Mouse (Mus musculus) MEL (cell line): Measurements from ENCODE around the gene Sec24c. TPM values are rescaled to one million over a fixed set of nuclear protein-coding genes. Genes with fewer than 3 reads are reported as not detected.
A peak's percentile ranks its signal among the peaks of the same experiment; 100 is the strongest.

Source experiments
- DNase-seq: peaks from one replicate; pipeline ENCODE4 v3.0.0; 2011; ENCODE audit warnings: low read depth, low spot score
- H3K27ac ChIP-seq: 2 replicates; pipeline ENCODE4 v1.5.1; 2012; ENCODE audit warnings: low read depth, mild to moderate bottlenecking, control low read depth, low read length, moderate library complexity; ENCODE audit not compliant: control insufficient read depth
- H3K27me3 ChIP-seq, 2 experiments: fragments of 150-350 bp in 1 of 2; sonication (generic) in 1 of 2; 2 replicates each; pipeline ENCODE4 v1.6.1; 2012; ENCODE audit warnings: low read length in 2 of 2, mild to moderate bottlenecking in 2 of 2, improper control_type of control experiment in 1 of 2, moderate library complexity in 1 of 2; ENCODE audit not compliant: insufficient read depth in 2 of 2, control insufficient read depth in 1 of 2
- H3K36me3 ChIP-seq, 2 experiments: 2 replicates each; pipeline ENCODE4 v1.6.1; 2012 to 2014; ENCODE audit warnings: low read length in 2 of 2, improper control_type of control experiment in 1 of 2, inconsistent platforms in 1 of 2, mild to moderate bottlenecking in 1 of 2; ENCODE audit not compliant: insufficient read depth in 2 of 2, control insufficient read depth in 1 of 2
- H3K4me1 ChIP-seq, 2 experiments: fragments of 150-350 bp in 1 of 2; sonication (generic) in 1 of 2; 2 replicates each; pipeline ENCODE4 v1.6.1; 2012; ENCODE audit warnings: low read length in 2 of 2, improper control_type of control experiment in 1 of 2, mild to moderate bottlenecking in 1 of 2; ENCODE audit not compliant: insufficient read depth in 2 of 2, control insufficient read depth in 1 of 2
- H3K4me3 ChIP-seq, 2 experiments: fragments of 150-350 bp in 1 of 2; sonication (generic) in 1 of 2; 2 replicates each; pipeline ENCODE4 v1.5.1; 2012; ENCODE audit warnings: low read depth in 2 of 2, low read length in 2 of 2, mild to moderate bottlenecking in 2 of 2, moderate library complexity in 2 of 2, control low read depth in 1 of 2, improper control_type of control experiment in 1 of 2; ENCODE audit not compliant: control insufficient read depth in 1 of 2, insufficient read depth in 1 of 2
- H3K79me2 ChIP-seq: 2 replicates; pipeline ENCODE4 v1.6.1; 2012; ENCODE audit warnings: mild to moderate bottlenecking, low read length, moderate library complexity; ENCODE audit not compliant: control insufficient read depth, poor library complexity, insufficient read depth
- H3K9ac ChIP-seq: 2 replicates; pipeline ENCODE4 v1.6.1; 2012; ENCODE audit warnings: low read depth, mild to moderate bottlenecking, control low read depth, low read length, moderate library complexity; ENCODE audit not compliant: control insufficient read depth, poor library complexity, severe bottlenecking
- H3K9me3 ChIP-seq: fragments of 150-350 bp; sonication (generic); replicated peaks from 2 replicates; pipeline ENCODE4 v1.6.1; 2012; ENCODE audit warnings: mild to moderate bottlenecking, low read length, improper control_type of control experiment, moderate library complexity; ENCODE audit not compliant: insufficient read depth
- BHLHE40 ChIP-seq: IDR thresholded peaks from 2 replicates; pipeline ENCODE4 v1.6.1; 2012; ENCODE audit warnings: low read depth, mild to moderate bottlenecking, inconsistent platforms, low read length, improper control_type of control experiment, borderline replicate concordance
- CHD1 ChIP-seq: IDR thresholded peaks from 2 replicates; pipeline ENCODE4 v1.6.1; 2012; ENCODE audit warnings: low read depth, mild to moderate bottlenecking, inconsistent platforms, low read length, improper control_type of control experiment
- CHD2 ChIP-seq: IDR thresholded peaks from 2 replicates; pipeline ENCODE4 v1.6.1; 2011; ENCODE audit warnings: low read length, improper control_type of control experiment
- CTCF ChIP-seq, 3 experiments: IDR thresholded peaks in 2 of 3; conservative IDR thresholded peaks in 1 of 3; 2 replicates each; pipeline ENCODE4 v1.5.1; 2011 to 2012; ENCODE audit warnings: low read length in 3 of 3, low read depth in 2 of 3, mild to moderate bottlenecking in 2 of 3, improper control_type of control experiment in 1 of 3, inconsistent platforms in 1 of 3, mixed read lengths in 1 of 3, moderate library complexity in 1 of 3; ENCODE audit not compliant: control insufficient read depth in 1 of 3, insufficient read depth in 1 of 3, poor library complexity in 1 of 3, severe bottlenecking in 1 of 3
- E2F4 ChIP-seq: IDR thresholded peaks from 2 replicates; pipeline ENCODE4 v1.6.1; 2011; ENCODE audit warnings: low read depth, low read length, improper control_type of control experiment, borderline replicate concordance
- ELF1 ChIP-seq: IDR thresholded peaks from 2 replicates; pipeline ENCODE4 v1.6.1; 2014; ENCODE audit warnings: low read depth, mild to moderate bottlenecking, inconsistent platforms, low read length, improper control_type of control experiment, moderate library complexity
- EP300 ChIP-seq, 2 experiments: IDR thresholded peaks; 2 replicates each; pipeline ENCODE4 v1.6.1; 2011; ENCODE audit warnings: improper control_type of control experiment in 2 of 2, low read length in 2 of 2, low read depth in 1 of 2, mild to moderate bottlenecking in 1 of 2
- ETS1 ChIP-seq: IDR thresholded peaks from 2 replicates; pipeline ENCODE4 v1.6.1; 2012; ENCODE audit warnings: low read depth, mild to moderate bottlenecking, inconsistent platforms, low read length, improper control_type of control experiment, moderate library complexity
- GABPA ChIP-seq: IDR thresholded peaks from 2 replicates; pipeline ENCODE4 v1.6.1; 2012; ENCODE audit warnings: low read depth, mild to moderate bottlenecking, inconsistent platforms, low read length, improper control_type of control experiment, moderate library complexity
- GATA1 ChIP-seq: IDR thresholded peaks from 2 replicates; pipeline ENCODE4 v1.6.1; 2011; ENCODE audit warnings: low read depth, low read length, improper control_type of control experiment
- JUND ChIP-seq: IDR thresholded peaks from 2 replicates; pipeline ENCODE4 v1.6.1; 2011; ENCODE audit warnings: low read depth, mild to moderate bottlenecking, improper control_type of control experiment, low read length
- KAT2A ChIP-seq: conservative IDR thresholded peaks from 2 replicates; pipeline ENCODE4 v1.6.1; 2012; ENCODE audit warnings: low read depth, low read length, improper control_type of control experiment, inconsistent platforms
- MAFK ChIP-seq: IDR thresholded peaks from 2 replicates; pipeline ENCODE4 v1.6.1; 2011; ENCODE audit warnings: low read depth, mild to moderate bottlenecking, low read length, improper control_type of control experiment, borderline replicate concordance
- MAX ChIP-seq: IDR thresholded peaks from 2 replicates; pipeline ENCODE4 v1.6.1; 2011; ENCODE audit warnings: low read length, improper control_type of control experiment
- MAZ ChIP-seq: IDR thresholded peaks from 2 replicates; pipeline ENCODE4 v1.6.1; 2012; ENCODE audit warnings: low read depth, mild to moderate bottlenecking, inconsistent platforms, low read length, improper control_type of control experiment
- MEF2A ChIP-seq: IDR thresholded peaks from 2 replicates; pipeline ENCODE4 v1.6.1; 2014; ENCODE audit warnings: low read depth, mild to moderate bottlenecking, inconsistent platforms, low read length, improper control_type of control experiment; ENCODE audit not compliant: poor library complexity, insufficient replicate concordance, severe bottlenecking; ENCODE audit errors: extremely low read depth
- MXI1 ChIP-seq: IDR thresholded peaks from 2 replicates; pipeline ENCODE4 v1.6.1; 2011; ENCODE audit warnings: mild to moderate bottlenecking, low read depth, low read length, improper control_type of control experiment
- MYB ChIP-seq: IDR thresholded peaks from 2 replicates; pipeline ENCODE4 v1.6.1; 2011; ENCODE audit warnings: mild to moderate bottlenecking, low read depth, low read length, improper control_type of control experiment
- MYC ChIP-seq: IDR thresholded peaks from 2 replicates; pipeline ENCODE4 v1.6.1; 2011; ENCODE audit warnings: low read depth, mild to moderate bottlenecking, low read length, improper control_type of control experiment, moderate library complexity
- NELFE ChIP-seq: IDR thresholded peaks from 2 replicates; pipeline ENCODE4 v1.6.1; 2011; ENCODE audit warnings: low read depth, low read length, improper control_type of control experiment
- NRF1 ChIP-seq: IDR thresholded peaks from 2 replicates; pipeline ENCODE4 v1.6.1; 2014; ENCODE audit warnings: low read depth, mild to moderate bottlenecking, inconsistent platforms, low read length, improper control_type of control experiment, moderate library complexity; ENCODE audit not compliant: poor library complexity, insufficient read depth, severe bottlenecking
- POLR2A ChIP-seq, 2 experiments: IDR thresholded peaks; 2 replicates each; pipeline ENCODE4 v1.6.1; 2011 to 2012; ENCODE audit warnings: low read length in 2 of 2, mild to moderate bottlenecking in 2 of 2, control low read depth in 1 of 2, improper control_type of control experiment in 1 of 2, low read depth in 1 of 2, moderate library complexity in 1 of 2; ENCODE audit not compliant: control insufficient read depth in 1 of 2, insufficient read depth in 1 of 2, poor library complexity in 1 of 2
- POLR2AphosphoS2 ChIP-seq: IDR thresholded peaks from 2 replicates; pipeline ENCODE4 v1.6.1; 2011; ENCODE audit warnings: low read length, improper control_type of control experiment
- POLR2AphosphoS5 ChIP-seq: IDR thresholded peaks from 2 replicates; pipeline ENCODE4 v1.6.1; 2012; ENCODE audit warnings: low read depth, borderline replicate concordance, mild to moderate bottlenecking, inconsistent platforms, low read length, moderate library complexity, mixed read lengths
- RAD21 ChIP-seq: IDR thresholded peaks from 2 replicates; pipeline ENCODE4 v1.6.1; 2011; ENCODE audit warnings: mild to moderate bottlenecking, low read depth, low read length, improper control_type of control experiment
- RCOR1 ChIP-seq: IDR thresholded peaks from 2 replicates; pipeline ENCODE4 v1.6.1; 2012; ENCODE audit warnings: low read depth, mild to moderate bottlenecking, inconsistent platforms, low read length, improper control_type of control experiment
- SIN3A ChIP-seq: IDR thresholded peaks from 2 replicates; pipeline ENCODE4 v1.6.1; 2012; ENCODE audit warnings: low read length, improper control_type of control experiment, inconsistent platforms
- TAL1 ChIP-seq: IDR thresholded peaks from 2 replicates; pipeline ENCODE4 v1.6.1; 2012; ENCODE audit warnings: mild to moderate bottlenecking, inconsistent platforms, low read length, moderate library complexity, mixed read lengths
- TBP ChIP-seq: IDR thresholded peaks from 2 replicates; pipeline ENCODE4 v1.8.0; 2011; ENCODE audit warnings: low read depth, low read length, improper control_type of control experiment
- TCF12 ChIP-seq: IDR thresholded peaks from 2 replicates; pipeline ENCODE4 v1.6.1; 2014; ENCODE audit warnings: low read depth, mild to moderate bottlenecking, inconsistent platforms, low read length, improper control_type of control experiment, moderate library complexity
- UBTF ChIP-seq: IDR thresholded peaks from 2 replicates; pipeline ENCODE4 v1.6.1; 2012; ENCODE audit warnings: low read depth, mild to moderate bottlenecking, inconsistent platforms, low read length, improper control_type of control experiment, moderate library complexity, borderline replicate concordance; ENCODE audit not compliant: insufficient read depth
- USF2 ChIP-seq, 2 experiments: IDR thresholded peaks; 2 replicates each; pipeline ENCODE4 v1.6.1; 2011 to 2012; ENCODE audit warnings: improper control_type of control experiment in 2 of 2, low read length in 2 of 2, borderline replicate concordance in 1 of 2, inconsistent platforms in 1 of 2, low read depth in 1 of 2, mild to moderate bottlenecking in 1 of 2; ENCODE audit not compliant: insufficient read depth in 1 of 2
- ZC3H11A ChIP-seq: IDR thresholded peaks from 2 replicates; pipeline ENCODE4 v1.6.1; 2012; ENCODE audit warnings: low read depth, mild to moderate bottlenecking, inconsistent platforms, low read length, improper control_type of control experiment
- ZKSCAN1 ChIP-seq: IDR thresholded peaks from 2 replicates; pipeline ENCODE4 v1.6.1; 2012; ENCODE audit warnings: low read depth, mild to moderate bottlenecking, inconsistent platforms, low read length, improper control_type of control experiment, moderate library complexity
- ZNF384 ChIP-seq: IDR thresholded peaks from 2 replicates; pipeline ENCODE4 v1.6.1; 2012; ENCODE audit warnings: low read depth, mild to moderate bottlenecking, inconsistent platforms, low read length, improper control_type of control experiment
- polyA plus RNA-seq, 2 experiments: library from polyadenylated mRNA; stranded (reverse) in 1 of 2; unstranded in 1 of 2; fragments of >175 nt in 1 of 2; fragments of >200 nt in 1 of 2; gene quantifications; 2 replicates each; pipeline versions ENCODE4 v1.2.1 to v1.2.4; 2012; ENCODE audit warnings: low replicate concordance in 2 of 2, low read depth in 1 of 2; ENCODE audit not compliant: insufficient read length in 2 of 2, insufficient read depth in 1 of 2, missing spikeins in 1 of 2
- total RNA-seq: library from RNA; depleted of rRNA; stranded (reverse); fragments of 300-350 nt; gene quantifications from 2 replicates; pipeline ENCODE4 v1.2.3, GENCODE M21; 2012

Sec24c gene
- total and polyA plus RNA-seq, 3 experiments, result 83.9 to 263 (median 121) TPM

- Histone ChIP-seq H3K4me3 (peak within 1 kb of the TSS; percentile 68 to 71), H3K9ac (peak within 1 kb of the TSS; percentile 67), H3K9me3 (no peaks in the 10 kb centered on the region), H3K4me1 (peaks cover 3 to 10% of the 10 kb centered on the region in 2 experiments; a peak in 3 of 4 replicates), H3K36me3 (peaks cover 0 to 12% of the 10 kb centered on the region in 2 experiments; a peak in 3 of 4 replicates), H3K27ac (peak within 1 kb of the TSS; percentile 46), H3K79me2 (peaks cover 27% of the 10 kb centered on the region), H3K27me3 (no peaks in the 10 kb centered on the region)
- peak; percentile 88 for DNase-seq
- no peak for TF ChIP-seq ZNF384
- no peak for TF ChIP-seq CTCF (IDR thresholded peaks at IDR 0.05 in 2 of 3, conservative IDR thresholded peaks at IDR 0.05 in 1 of 3; ENCODE audit: control insufficient read depth in 1 of 3, insufficient read depth in 1 of 3, low read depth in 2 of 3, low read length in 3 of 3, poor library complexity in 1 of 3, severe bottlenecking in 1 of 3)
- peak; percentile 72 for TF ChIP-seq MYC
- no peak for TF ChIP-seq JUND
- TF ChIP-seq POLR2AphosphoS2, result no peak
- no peak for TF ChIP-seq POLR2AphosphoS5
- no peak for TF ChIP-seq USF2 (IDR thresholded peaks at IDR 0.05; ENCODE audit: borderline replicate concordance in 1 of 2, insufficient read depth in 1 of 2, low read depth in 1 of 2, low read length in 2 of 2)
- TF ChIP-seq ZC3H11A, result no peak
- no peak for TF ChIP-seq GATA1
- TF ChIP-seq POLR2A (IDR thresholded peaks at IDR 0.05; ENCODE audit: control insufficient read depth in 1 of 2, insufficient read depth in 1 of 2, low read depth in 1 of 2, low read length in 2 of 2, poor library complexity in 1 of 2), result peak in 1 of 2 experiments; percentile 83; a peak in 2 of 4 replicates
- TF ChIP-seq KAT2A, result peak; percentile 61; the same call in 1 of the 2 replicates
- peak; percentile 72 for TF ChIP-seq NELFE
- no peak for TF ChIP-seq CHD1
- peak; percentile 82 for TF ChIP-seq ETS1
- no peak for TF ChIP-seq TAL1
- no peak for TF ChIP-seq MAZ
- peak; percentile 77 for TF ChIP-seq MXI1
- no peak for TF ChIP-seq ZKSCAN1
- TF ChIP-seq ELF1, result peak; percentile 78
- peak; percentile 98 for TF ChIP-seq SIN3A
- TF ChIP-seq NRF1, result no peak
- TF ChIP-seq TCF12, result no peak
- TF ChIP-seq RCOR1, result no peak
- TF ChIP-seq MAFK, result no peak
- no peak for TF ChIP-seq E2F4
- peak; percentile 42; the same call in 1 of the 2 replicates for TF ChIP-seq TBP
- TF ChIP-seq MEF2A, result no peak
- no peak for TF ChIP-seq RAD21
- no peak for TF ChIP-seq CHD2
- TF ChIP-seq BHLHE40, result no peak
- no peak for TF ChIP-seq UBTF
- TF ChIP-seq MAX, result peak; percentile 79
- no peak for TF ChIP-seq MYB
- no peak for TF ChIP-seq GABPA
- TF ChIP-seq EP300 (IDR thresholded peaks at IDR 0.05; ENCODE audit: low read depth in 1 of 2, low read length in 2 of 2), result 0 out of 4 replicates have a peak, but pooled peaks of 1 of the 2 experiments have one; percentile 11
Observed at GRCm38 (mm10) chr14:20707201-20708190, 33.4 kb downstream of the Sec24c start, which contains the start of gene Zswim8. Gene Zswim8, plus strand, starts transcription at chr14:20707552.
